Mouse (Mus musculus): Measurements from ENCODE around the gene Ift172. TPM values are rescaled to one million over a fixed set of nuclear protein-coding genes. Genes with fewer than 3 reads are reported as not detected.
"Not testable (repeated sequence)": the region's sequence is repeated elsewhere in the genome, so short reads cannot be mapped to it uniquely, and the experiment has no call there.

The Ift172 gene
- total RNA-seq, 2 experiments from 2014 or later = 82.8 to 93.9 TPM

- intact Hi-C loops (cut with DNase I) = loop anchor here (2.0 to 5.0 kb wide), 2 partner anchors 20 to 107 kb away; partner anchors contain the start of genes Gm9970 and Nrbp1
These were observed 70.2 kb downstream of the Ift172 start, which contains the start of gene Ppm1g for GRCm38 (mm10) chr5:31220448-31221303. Ppm1g (minus strand) TSS chr5:31220687.

GRCm38 (mm10) chr5:31219911-31220447 is 70.9 kb downstream of the Ift172 start:
- peak in 1 of 2 experiments; percentile 48 for DNase-seq (ENCODE audit: low spot score in 2 of 2)

More at GRCm38 (mm10) chr5:31220448-31221303, 70.2 kb downstream of the Ift172 start, which contains the start of gene Ppm1g:
- peak; percentile 95 to 96 for DNase-seq (ENCODE audit: low spot score in 2 of 2)

GRCm38 (mm10) chr5:31219474-31219873 is 71.4 kb downstream of the Ift172 start:
- intact Hi-C loops (cut with DNase I) = no loop called here
- no peak for DNase-seq (ENCODE audit: low spot score in 2 of 2)

More at GRCm38 (mm10) chr5:31219911-31220447, 70.9 kb downstream of the Ift172 start:
- intact Hi-C loops (cut with DNase I) = loop anchor here (2.0 to 5.0 kb wide), 2 partner anchors 21 to 107 kb away; partner anchors contain the start of genes Gm9970 and Nrbp1

- intact Hi-C loops (cut with DNase I) = no loop called here
- no peak for DNase-seq (ENCODE audit: low spot score in 2 of 2)
These were observed 71.8 kb downstream of the Ift172 start for GRCm38 (mm10) chr5:31219070-31219469.

- no peak for DNase-seq (ENCODE audit: low spot score in 2 of 2)
- intact Hi-C loops (cut with DNase I) = no loop called here
These were observed 72.6 kb downstream of the Ift172 start for GRCm38 (mm10) chr5:31218294-31218693.

- DNase-seq (ENCODE audit: low spot score in 2 of 2); intact Hi-C loops (cut with DNase I): not testable (repeated sequence)
These were observed 74.4 kb downstream of the Ift172 start for GRCm38 (mm10) chr5:31216554-31216953.

GRCm38 (mm10) chr5:31204421-31204820 is 86.5 kb downstream of the Ift172 start:
- intact Hi-C loops (cut with DNase I) = no loop called here
- no peak for DNase-seq (ENCODE audit: low spot score in 2 of 2)

- intact Hi-C loops (cut with DNase I) = no loop called here
- DNase-seq (ENCODE audit: low spot score in 2 of 2) = no peak
These were observed 87.0 kb downstream of the Ift172 start for GRCm38 (mm10) chr5:31203866-31204265.

Other genes with a start within 250 kb of the Ift172 start
- 10 to 100 TPM; 71.4 to 75.3 TPM for gene Atraid, start 242.8 kb downstream of the Ift172 start, total RNA-seq (2021)
- 10 to 100 TPM; 11.8 to 18.0 TPM for gene Slc5a6, start 242.2 kb downstream of the Ift172 start, total RNA-seq (2021)
- gene Cad, start 236.3 kb downstream of the Ift172 start, total RNA-seq (2021) = 10 to 100 TPM; 17.9 to 19.4 TPM
- not detected for gene Dnajc5g, start 184.8 kb downstream of the Ift172 start, total RNA-seq (2021)
- 100 to 1,000 TPM; 148 to 193 TPM for gene Slc30a3, start 182.9 kb downstream of the Ift172 start, total RNA-seq (2021)
- 1 to 10 TPM; 1.9 to 2.0 TPM for gene Trim54, start 174.4 kb downstream of the Ift172 start, total RNA-seq (2021)
- 1 to 10 TPM; 2.5 to 2.7 TPM for gene Ucn, start 152.3 kb downstream of the Ift172 start, total RNA-seq (2021)
- 10 to 100 TPM; 40.5 to 49.8 TPM for gene Mpv17, start 136.9 kb downstream of the Ift172 start, total RNA-seq (2021)
- gene Gm29609, start 111.2 kb downstream of the Ift172 start, total RNA-seq (2021) = 1 to 10 TPM; 3.3 TPM
- 10 to 100 TPM; 54.9 to 57.2 TPM for gene Gtf3c2, start 111.0 kb downstream of the Ift172 start, total RNA-seq (2021)
- 10 to 100 TPM; 72.2 to 77.1 TPM for gene Snx17, start 97.9 kb downstream of the Ift172 start, total RNA-seq (2021)
- 10 to 100 TPM; 39.5 to 49.2 TPM for gene Eif2b4, start 97.7 kb downstream of the Ift172 start, total RNA-seq (2021)
- gene Zfp513, start 88.8 kb downstream of the Ift172 start, total RNA-seq (2021) = 10 to 100 TPM; 27.2 to 31.1 TPM
- 10 to 100 TPM; 77.5 to 87.1 TPM for gene Ppm1g, start 70.4 kb downstream of the Ift172 start, total RNA-seq (2021)
- gene Nrbp1, start 50.3 kb downstream of the Ift172 start, total RNA-seq (2021) = 10 to 100 TPM; 72.9 to 75.8 TPM
- gene Gm9970, start 49.9 kb downstream of the Ift172 start, total RNA-seq (2021) = not detected
- gene Krtcap3, start 39.4 kb downstream of the Ift172 start, total RNA-seq (2021) = 1 to 10 TPM; 1.6 to 2.0 TPM
- gene Fndc4, start 5.0 kb upstream of the Ift172 start, total RNA-seq (2021) = 100 to 1,000 TPM; 124 to 147 TPM
- under 1 TPM; 0.11 to 0.30 TPM for gene Gckr, start 6.3 kb upstream of the Ift172 start, total RNA-seq (2021)
- 10 to 100 TPM; 46.1 to 49.1 TPM for gene Zfp512, start 161.3 kb upstream of the Ift172 start, total RNA-seq (2021)
- not detected for gene 4930548H24Rik, start 194.6 kb upstream of the Ift172 start, total RNA-seq (2021)
- 10 to 100 TPM; 31.9 to 32.6 TPM for gene Gpn1, start 203.6 kb upstream of the Ift172 start, total RNA-seq (2021)
- gene Slc4a1ap, start 235.9 kb upstream of the Ift172 start, total RNA-seq (2021) = 10 to 100 TPM; 47.1 to 50.7 TPM
- gene Supt7l, start 236.7 kb upstream of the Ift172 start, total RNA-seq (2021) = 10 to 100 TPM; 16.9 to 17.1 TPM

Measured in left cerebral cortex, postnatal 14 days (tissue).